Mouse (Mus musculus) ES-CJ7 (cell line): ENCODE results near the gene Sept9.
A peak's percentile ranks its signal among the peaks of the same experiment; 100 is the strongest.

Source experiments
- DNase-seq: peaks from one replicate; pipeline ENCODE4 v3.0.0; 2011; ENCODE audit warnings: low read depth, low spot score

The Sept9 gene

GRCm38 (mm10) chr11:117175472-117175871 is 24.0 kb upstream of the Sept9 start:
- no peak for DNase-seq

GRCm38 (mm10) chr11:117176304-117176703 is 23.2 kb upstream of the Sept9 start:
- DNase-seq = peak; percentile 80

- DNase-seq = no peak
Observed at GRCm38 (mm10) chr11:117176900-117177299, 22.6 kb upstream of the Sept9 start.

GRCm38 (mm10) chr11:117177303-117177979 is 22.0 kb upstream of the Sept9 start:
- DNase-seq = peak; percentile 86

GRCm38 (mm10) chr11:117179902-117180301 is 19.6 kb upstream of the Sept9 start:
- DNase-seq = peak; percentile 64

GRCm38 (mm10) chr11:117182808-117183207 is 16.7 kb upstream of the Sept9 start:
- no peak for DNase-seq

GRCm38 (mm10) chr11:117183299-117183698 is 16.2 kb upstream of the Sept9 start:
- no peak for DNase-seq

- DNase-seq = peak; percentile 54
Observed at GRCm38 (mm10) chr11:117183841-117184240, 15.6 kb upstream of the Sept9 start.

- no peak for DNase-seq
Observed at GRCm38 (mm10) chr11:117185076-117185933, 14.2 kb upstream of the Sept9 start.

GRCm38 (mm10) chr11:117191524-117191923 is 7.9 kb upstream of the Sept9 start:
- no peak for DNase-seq

GRCm38 (mm10) chr11:117194475-117194937 is 5.0 kb upstream of the Sept9 start:
- no peak for DNase-seq

- no peak for DNase-seq
Observed at GRCm38 (mm10) chr11:117195616-117196015, 3.8 kb upstream of the Sept9 start.

GRCm38 (mm10) chr11:117196681-117197080 is 2.8 kb upstream of the Sept9 start:
- DNase-seq = no peak

- no peak for DNase-seq
Observed at GRCm38 (mm10) chr11:117198122-117198521, 1.3 kb upstream of the Sept9 start.

GRCm38 (mm10) chr11:117201846-117202245 is 2.4 kb downstream of the Sept9 start:
- DNase-seq = no peak

- DNase-seq = no peak
Observed at GRCm38 (mm10) chr11:117204606-117205005, 5.1 kb downstream of the Sept9 start.

GRCm38 (mm10) chr11:117205042-117205441 is 5.6 kb downstream of the Sept9 start:
- no peak for DNase-seq

- no peak for DNase-seq
Observed at GRCm38 (mm10) chr11:117205447-117205846, 6.0 kb downstream of the Sept9 start.

GRCm38 (mm10) chr11:117207436-117207835 is 8.0 kb downstream of the Sept9 start:
- DNase-seq = peak; percentile 60

- DNase-seq = no peak
Observed at GRCm38 (mm10) chr11:117208151-117208673, 8.8 kb downstream of the Sept9 start.

- DNase-seq = no peak
Observed at GRCm38 (mm10) chr11:117216713-117217112, 17.3 kb downstream of the Sept9 start.

- no peak for DNase-seq
Observed at GRCm38 (mm10) chr11:117218070-117218469, 18.6 kb downstream of the Sept9 start.
